Mouse (Mus musculus) embryonic facial prominence, embryonic 14.5 days (tissue): Measurements from ENCODE around the gene Rreb1. TPM values are rescaled to one million over a fixed set of nuclear protein-coding genes. Genes with fewer than 3 reads are reported as not detected.
A peak's percentile ranks its signal among the peaks of the same experiment; 100 is the strongest.

ENCODE experiments used
- ATAC-seq: fragments of 200-750 bp; cut with Nextera tagmentation; 2 replicates; pipeline ENCODE4 v1.8.0; 2017; ENCODE audit warnings: low read depth, moderate number of reproducible peaks, moderate TSS enrichment
- DNase-seq: peaks from one replicate; pipeline ENCODE4 v3.0.0-alpha.2; 2015; ENCODE audit warnings: low spot score
- H3K27ac ChIP-seq: fragments of 300-500 bp; sonication (generic); replicated peaks from 2 replicates; pipeline ENCODE4 v1.5.1; 2014; ENCODE audit warnings: low read depth, mild to moderate bottlenecking, low read length, moderate library complexity
- H3K27me3 ChIP-seq: fragments of 300-500 bp; sonication (generic); replicated peaks from 2 replicates; pipeline ENCODE4 v1.6.1; 2014; ENCODE audit warnings: low read length; ENCODE audit not compliant: control insufficient read depth, insufficient read depth
- H3K36me3 ChIP-seq: fragments of 300-500 bp; sonication (generic); 2 replicates; pipeline ENCODE4 v1.6.1; 2014; ENCODE audit warnings: low read length, mixed read lengths; ENCODE audit not compliant: control insufficient read depth, insufficient read depth
- H3K4me1 ChIP-seq: fragments of 300-500 bp; sonication (generic); 2 replicates; pipeline ENCODE4 v1.6.1; 2014; ENCODE audit warnings: antibody characterized with exemption, low read length; ENCODE audit not compliant: control insufficient read depth, insufficient read depth
- H3K4me2 ChIP-seq: fragments of 300-500 bp; sonication (generic); 2 replicates; pipeline ENCODE4 v1.6.1; 2014; ENCODE audit warnings: low read depth, mild to moderate bottlenecking, low read length, moderate library complexity, mixed read lengths
- H3K4me3 ChIP-seq: fragments of 300-500 bp; sonication (generic); 2 replicates; pipeline ENCODE4 v1.5.1; 2014; ENCODE audit warnings: low read depth, mild to moderate bottlenecking, low read length
- H3K9ac ChIP-seq: fragments of 300-500 bp; sonication (generic); 2 replicates; pipeline ENCODE4 v1.6.1; 2014; ENCODE audit warnings: low read depth, mild to moderate bottlenecking, low read length, moderate library complexity, mixed read lengths
- H3K9me3 ChIP-seq: fragments of 300-500 bp; sonication (generic); 2 replicates; pipeline ENCODE4 v1.6.1; 2016; ENCODE audit warnings: low read length; ENCODE audit not compliant: control insufficient read depth
- WGBS: fragments of 180-500 bp; shearing (Covaris S2); extraction: QIAGEN DNeasy Blood & Tissue Kit; methylation state at CpG from one replicate; pipeline ENCODE4 v1.1.7; 2014; 5-methylcytosine and 5-hydroxymethylcytosine counted together
- polyA plus RNA-seq: library from polyadenylated mRNA; unstranded; fragments of >200 nt; fragmentation: Nextera tagmentation; extraction: Ambion mirVana; gene quantifications from 2 replicates; pipeline ENCODE4 v1.2.1, GENCODE M21; 2014

Rreb1 gene
- 17.9 and 20.2 TPM in 2 replicates for polyA plus RNA-seq

DNA sequence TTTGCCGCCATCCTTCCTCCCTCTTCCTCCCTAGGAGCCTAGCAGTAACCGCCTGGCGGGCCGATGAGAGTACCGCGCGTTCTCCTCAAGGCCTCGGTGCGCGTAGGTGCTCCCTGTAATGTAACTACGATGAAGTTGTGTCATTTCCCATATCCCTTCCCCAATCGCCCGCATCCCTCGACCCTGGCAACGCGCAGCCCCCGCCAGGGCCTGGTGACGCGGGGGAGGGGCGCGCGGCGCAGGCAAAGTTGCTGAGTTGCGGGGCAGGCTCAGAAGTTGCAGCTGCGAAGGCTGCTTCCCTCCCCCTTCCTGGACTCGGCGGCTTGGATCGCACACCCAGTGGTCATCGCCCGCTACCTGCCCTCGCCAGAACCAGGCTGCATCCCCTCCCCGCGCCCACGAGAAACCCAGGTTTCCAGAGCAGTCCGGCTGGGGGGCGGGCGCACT, at the start of gene Rreb1:
TSS of gene Rreb1 (plus strand) at position 254 of the 447 bp plus-strand sequence.
- 0% methylated on average over 24 of the region's 37 CpGs for WGBS
- no peaks in the 10 kb centered on the region for H3K9me3 ChIP-seq
- no peak within 1 kb of the TSS for H3K27ac ChIP-seq
- H3K4me2 ChIP-seq = peak within 1 kb of the TSS; percentile 100
- no peaks in the 10 kb centered on the region for H3K36me3 ChIP-seq
- H3K9ac ChIP-seq = peak within 1 kb of the TSS; percentile 72
- peak; percentile 52 for DNase-seq
- peak; percentile 58 for ATAC-seq
- peak within 1 kb of the TSS; percentile 71 for H3K4me3 ChIP-seq
- H3K4me1 ChIP-seq = no peaks in the 10 kb centered on the region
- H3K27me3 ChIP-seq = peaks cover 6% of the 10 kb centered on the region; the same call in 1 of the 2 replicates

DNA sequence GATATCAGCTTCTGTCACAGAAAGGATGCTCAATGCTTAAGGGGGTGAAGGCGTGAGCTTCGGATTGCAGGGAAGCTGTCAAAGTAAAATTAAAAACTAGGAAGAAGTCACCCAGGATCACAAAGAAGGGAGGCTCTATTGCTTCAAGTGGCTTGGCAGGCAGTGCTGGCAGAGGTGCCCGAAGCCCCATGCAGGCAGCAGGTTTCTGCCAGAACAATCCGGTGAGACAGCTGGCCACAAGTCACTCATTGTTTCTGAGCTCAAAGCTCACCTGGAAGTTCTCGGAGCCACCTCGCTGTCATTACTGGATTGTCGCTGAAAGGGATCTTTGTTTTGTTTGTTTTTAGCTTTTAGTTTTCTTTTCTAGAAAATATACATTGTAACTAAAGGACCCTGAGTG, 49.6 kb upstream of the Rreb1 start:
- Histone ChIP-seq H3K27me3 (no peaks in the 10 kb centered on the region), H3K4me1 (no peaks in the 10 kb centered on the region), H3K4me2 (no peak overlapping the region), H3K4me3 (no peak overlapping the region), H3K27ac (no peak overlapping the region), H3K9me3 (no peaks in the 10 kb centered on the region), H3K36me3 (no peaks in the 10 kb centered on the region), H3K9ac (no peak overlapping the region)
- 84% methylated on average over 7 of the region's 7 CpGs for WGBS
- ATAC-seq (no peak), DNase-seq (no peak)

DNA sequence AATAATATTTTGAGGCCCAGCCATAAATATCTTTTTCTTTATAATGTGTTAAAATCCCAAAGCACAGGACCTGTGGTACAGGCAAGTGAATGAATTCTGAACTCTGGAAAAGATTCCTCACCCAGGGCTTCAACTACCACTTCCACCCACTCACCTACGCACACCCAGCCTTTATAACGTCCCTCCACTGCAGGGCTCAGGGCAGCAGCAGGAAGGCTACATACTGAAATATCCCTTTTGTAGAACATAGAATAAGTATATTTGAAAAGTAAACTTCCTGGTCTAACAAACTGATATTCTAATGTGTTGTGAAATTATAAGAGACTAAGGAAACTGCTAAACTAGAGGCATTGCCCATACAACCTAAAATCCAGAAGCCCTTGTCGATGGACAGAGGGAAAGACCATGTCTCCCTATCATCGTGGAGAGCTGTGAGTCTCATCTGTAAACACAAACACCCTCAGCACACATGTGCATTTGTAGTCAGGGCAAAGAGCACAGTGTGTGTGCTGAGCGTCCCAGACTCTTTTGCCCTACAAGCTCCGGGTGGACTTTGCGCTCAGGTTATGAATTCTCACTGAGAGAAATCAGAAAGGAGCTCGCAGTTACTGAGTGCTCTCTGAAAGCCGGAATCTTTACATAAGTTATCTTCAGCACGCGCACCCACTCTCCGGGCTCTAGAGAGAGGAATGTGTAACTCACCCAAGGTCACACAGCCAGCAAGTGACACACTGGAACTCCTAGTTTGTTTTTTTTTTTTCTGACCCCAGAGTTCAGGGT, 46.1 kb upstream of the Rreb1 start:
- Histone ChIP-seq H3K4me2 (no peak overlapping the region), H3K9ac (no peak overlapping the region), H3K27ac (no peak overlapping the region), H3K4me1 (no peaks in the 10 kb centered on the region), H3K9me3 (no peaks in the 10 kb centered on the region), H3K27me3 (no peaks in the 10 kb centered on the region), H3K36me3 (no peaks in the 10 kb centered on the region), H3K4me3 (no peak overlapping the region)
- ATAC-seq = no peak
- no peak for DNase-seq
- WGBS = 71% methylated on average over 12 of the region's 12 CpGs

DNA sequence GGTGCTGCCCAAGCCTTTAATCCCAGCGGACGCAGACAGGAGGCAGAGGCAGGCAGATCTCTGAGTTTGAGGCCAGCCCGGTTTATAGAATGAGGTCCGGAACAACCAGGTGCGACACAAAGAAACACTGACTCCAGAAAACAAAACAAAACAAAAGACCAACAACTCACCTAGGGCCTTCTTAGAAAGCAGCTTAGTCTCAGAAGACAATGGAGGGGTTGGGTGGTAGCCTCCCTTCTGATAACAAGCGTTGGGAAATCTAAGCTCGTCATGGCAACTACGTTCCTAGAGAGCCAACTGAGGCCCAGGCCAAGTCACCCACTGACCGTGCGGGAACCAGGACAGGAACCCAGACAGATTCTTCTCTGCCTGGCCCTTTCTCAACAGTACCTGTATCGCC, 43.7 kb upstream of the Rreb1 start:
- Histone ChIP-seq H3K4me3 (no peak overlapping the region), H3K4me1 (no peaks in the 10 kb centered on the region), H3K4me2 (no peak overlapping the region), H3K36me3 (no peaks in the 10 kb centered on the region), H3K9ac (no peak overlapping the region), H3K27me3 (no peaks in the 10 kb centered on the region), H3K27ac (no peak overlapping the region), H3K9me3 (no peaks in the 10 kb centered on the region)
- no peak for DNase-seq
- no peak for ATAC-seq
- WGBS = 91% methylated on average over 11 of the region's 11 CpGs

DNA sequence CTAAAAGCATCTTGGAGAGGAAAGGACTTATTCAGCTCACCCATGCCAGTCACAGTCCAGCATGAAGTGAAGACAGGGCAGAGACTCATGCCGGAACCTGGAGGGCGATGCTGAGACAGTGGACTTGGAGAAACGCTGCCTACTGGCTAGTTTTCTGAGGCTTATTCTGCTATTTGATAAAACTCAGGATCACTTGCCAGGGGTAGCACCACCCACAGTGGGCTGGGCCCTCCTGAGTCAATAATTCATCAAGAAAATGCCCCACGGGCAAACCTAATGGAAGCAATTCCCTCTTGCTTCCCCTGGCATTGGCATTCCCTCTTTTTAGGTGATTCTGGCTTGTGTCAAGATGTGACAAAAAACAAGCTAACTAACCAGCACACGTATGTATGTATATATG, 38.1 kb upstream of the Rreb1 start:
- H3K4me1 ChIP-seq = no peaks in the 10 kb centered on the region
- H3K4me3 ChIP-seq = no peak overlapping the region
- no peaks in the 10 kb centered on the region for H3K9me3 ChIP-seq
- H3K9ac ChIP-seq = no peak overlapping the region
- DNase-seq = no peak
- WGBS = 83% methylated on average over 5 of the region's 5 CpGs
- H3K27me3 ChIP-seq = no peaks in the 10 kb centered on the region
- no peak overlapping the region for H3K27ac ChIP-seq
- H3K4me2 ChIP-seq = no peak overlapping the region
- no peaks in the 10 kb centered on the region for H3K36me3 ChIP-seq
- no peak for ATAC-seq

DNA sequence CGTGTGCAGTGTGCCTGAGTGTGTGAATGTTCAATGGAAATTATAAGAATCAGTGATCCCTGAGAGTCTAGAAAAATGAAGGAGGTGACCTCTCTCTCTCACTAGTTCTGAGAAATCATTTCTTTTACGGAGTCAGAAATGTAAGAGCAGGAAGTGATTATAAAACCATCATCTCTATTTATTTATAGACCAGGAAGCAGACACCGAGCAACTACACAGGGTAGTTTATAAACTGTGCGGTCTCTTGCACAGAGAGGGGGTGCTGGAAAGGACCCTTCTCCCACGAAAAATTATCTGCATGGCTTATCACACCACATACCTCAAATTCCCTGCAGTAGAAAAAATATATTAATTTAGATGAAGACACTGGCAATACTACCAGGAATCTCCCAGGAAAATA, 37.4 kb upstream of the Rreb1 start:
- no peak for ATAC-seq
- Histone ChIP-seq H3K27me3 (no peaks in the 10 kb centered on the region), H3K4me3 (no peak overlapping the region), H3K9me3 (no peaks in the 10 kb centered on the region), H3K27ac (no peak overlapping the region), H3K4me2 (no peak overlapping the region), H3K9ac (no peak overlapping the region), H3K36me3 (no peaks in the 10 kb centered on the region), H3K4me1 (no peaks in the 10 kb centered on the region)
- no peak for DNase-seq
- WGBS = 42% methylated on average over 5 of the region's 5 CpGs

DNA sequence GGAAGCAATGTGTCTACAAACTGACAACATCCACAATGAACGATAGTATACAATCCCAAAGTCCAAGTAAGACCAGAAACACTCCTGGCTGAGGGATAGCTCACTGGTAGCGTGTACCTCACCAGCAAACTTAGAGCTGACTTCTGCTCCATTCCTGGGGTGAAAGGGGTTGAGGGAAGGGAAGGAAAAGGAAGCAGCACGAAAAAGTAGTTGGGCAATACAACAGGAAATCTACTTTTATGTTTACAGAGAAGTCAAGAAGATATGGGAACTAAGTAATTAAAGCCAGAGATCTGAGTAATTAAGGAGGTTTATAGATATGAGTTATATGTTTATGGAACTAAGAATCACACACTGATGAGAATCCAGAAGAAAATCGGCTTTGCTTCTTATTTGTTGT, 36.0 kb upstream of the Rreb1 start:
- H3K36me3 ChIP-seq = no peaks in the 10 kb centered on the region
- DNase-seq (no peak), ATAC-seq (no peak)
- no peak overlapping the region for H3K9ac ChIP-seq
- H3K27me3 ChIP-seq = no peaks in the 10 kb centered on the region
- no peaks in the 10 kb centered on the region for H3K9me3 ChIP-seq
- no peak overlapping the region for H3K4me2 ChIP-seq
- WGBS = 71% methylated on average over 4 of the region's 4 CpGs
- H3K4me1 ChIP-seq = no peaks in the 10 kb centered on the region
- no peak overlapping the region for H3K27ac ChIP-seq
- no peak overlapping the region for H3K4me3 ChIP-seq

DNA sequence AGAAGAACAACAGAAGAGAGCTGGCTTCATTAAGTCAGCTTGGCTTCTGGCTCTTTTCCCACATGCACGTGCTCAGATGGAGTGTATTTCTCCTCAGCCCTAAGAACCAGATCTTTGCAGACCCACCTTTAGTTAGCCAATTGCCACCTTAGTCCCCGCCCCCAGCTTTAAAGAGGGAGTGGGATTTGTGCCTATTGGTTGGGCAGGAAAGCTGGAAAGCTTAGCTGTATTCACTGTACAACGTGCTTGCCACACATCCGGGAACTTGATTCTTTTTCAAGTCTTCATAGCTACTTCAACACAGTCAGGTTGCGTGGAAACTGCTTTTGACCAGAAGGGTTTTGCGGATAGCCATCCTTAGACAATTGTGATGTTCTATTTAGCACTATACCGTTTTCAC, 30.7 kb upstream of the Rreb1 start:
- Histone ChIP-seq H3K4me2 (no peak overlapping the region), H3K9ac (no peak overlapping the region), H3K27me3 (no peaks in the 10 kb centered on the region), H3K4me1 (peaks cover 8% of the 10 kb centered on the region), H3K27ac (no peak overlapping the region), H3K9me3 (no peaks in the 10 kb centered on the region), H3K4me3 (no peak overlapping the region), H3K36me3 (no peaks in the 10 kb centered on the region)
- ATAC-seq (no peak), DNase-seq (no peak)
- 63% methylated on average over 7 of the region's 7 CpGs for WGBS

DNA sequence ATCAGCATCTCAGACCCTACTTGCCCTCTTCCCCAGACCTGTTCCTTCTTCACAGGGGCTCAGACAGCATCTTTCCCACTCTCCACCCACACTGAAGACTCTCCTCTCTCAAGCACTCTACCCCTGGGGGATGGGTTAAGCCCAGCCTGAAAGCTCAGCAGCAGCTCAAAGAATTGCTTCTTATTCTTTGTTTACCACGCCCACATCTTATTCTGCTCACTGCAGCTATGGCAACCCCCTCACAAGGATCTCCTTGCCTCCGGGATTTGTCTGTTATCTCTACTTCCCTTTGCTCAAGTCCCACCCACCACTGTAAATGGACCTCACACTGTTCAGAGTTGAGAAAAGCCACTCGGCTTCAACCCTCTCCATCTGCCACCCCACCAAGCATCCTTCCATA, 28.7 kb upstream of the Rreb1 start:
- 22% methylated on average over 3 of the region's 3 CpGs for WGBS

More for the DNA sequence above, 28.7 kb upstream of the Rreb1 start:
- no peak overlapping the region for H3K4me3 ChIP-seq
- H3K27me3 ChIP-seq = no peaks in the 10 kb centered on the region
- H3K9me3 ChIP-seq = no peaks in the 10 kb centered on the region
- ATAC-seq (peak; percentile 70), DNase-seq (peak; percentile 39)
- H3K4me1 ChIP-seq = peaks cover 8% of the 10 kb centered on the region
- no peak overlapping the region for H3K9ac ChIP-seq
- H3K4me2 ChIP-seq = no peak overlapping the region
- no peak overlapping the region for H3K27ac ChIP-seq
- no peaks in the 10 kb centered on the region for H3K36me3 ChIP-seq
